Mouse (Mus musculus): ENCODE measurements at regions not wholly inside any gene's neighbourhood (a gene's known extent, or its start where the extent isn't known, plus 50 kb on each side); places are given as distances from the start of the nearest gene placed in this dataset.

DNA sequence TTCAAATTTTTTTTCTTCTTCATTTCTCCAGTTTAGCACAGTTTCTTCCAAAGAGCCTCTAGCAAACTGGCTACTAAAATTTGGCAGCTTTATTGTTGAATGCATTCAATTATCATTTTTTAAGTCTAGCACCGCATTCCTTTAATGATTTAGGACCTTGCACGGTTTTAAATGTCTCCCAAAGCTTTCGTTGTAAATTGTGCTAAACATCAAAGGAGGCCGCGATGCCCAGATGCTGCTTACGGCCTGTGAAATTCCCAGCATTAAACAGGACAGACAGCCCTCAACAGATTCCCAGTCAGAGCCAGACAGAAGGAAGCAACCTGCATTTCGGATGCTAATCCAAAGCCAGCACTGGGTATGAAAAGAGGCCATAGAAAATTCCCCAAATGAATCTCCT is 108.0 kb upstream of the Fam204a start:
- TF ChIP-seq CTCF (IDR thresholded peaks at IDR 0.05; ENCODE audit: extremely low read depth, insufficient read depth, low read length) = no peak
- no peak for TF ChIP-seq POLR2A (IDR thresholded peaks at IDR 0.05; ENCODE audit: extremely low read depth, insufficient read depth, low read length)

Data from cortical plate, adult 2 months (tissue).